Mouse (Mus musculus) midbrain, embryonic 11.5 days (tissue): ENCODE measurements around the gene Adra2c. TPM values are rescaled to one million over a fixed set of nuclear protein-coding genes. Genes with fewer than 3 reads are reported as not detected.

Experiments
- ATAC-seq: fragments of 200-750 bp; cut with Nextera tagmentation; 2 replicates; pipeline ENCODE4 v1.8.0; 2017; ENCODE audit warnings: moderate TSS enrichment, moderate library complexity; ENCODE audit not compliant: low FRiP score
- DNase-seq: peaks from one replicate; pipeline ENCODE4 v3.0.0; 2015; ENCODE audit warnings: low spot score; ENCODE audit errors: missing footprints
- H3K27ac ChIP-seq: fragments of 300-500 bp; sonication (generic); 2 replicates; pipeline ENCODE4 v1.5.1; 2014; ENCODE audit warnings: low read depth, low read length
- H3K27me3 ChIP-seq: fragments of 300-500 bp; sonication (generic); 2 replicates; pipeline ENCODE4 v1.6.1; 2014; ENCODE audit warnings: mild to moderate bottlenecking, low read length, moderate library complexity, mixed read lengths; ENCODE audit not compliant: control insufficient read depth, insufficient read depth
- H3K36me3 ChIP-seq: fragments of 300-500 bp; sonication (generic); 2 replicates; pipeline ENCODE4 v1.6.1; 2014; ENCODE audit warnings: mild to moderate bottlenecking, low read length, moderate library complexity, mixed read lengths; ENCODE audit not compliant: control insufficient read depth, insufficient read depth
- H3K4me1 ChIP-seq: fragments of 300-500 bp; sonication (generic); 2 replicates; pipeline ENCODE4 v1.6.1; 2014; ENCODE audit warnings: low read length; ENCODE audit not compliant: control insufficient read depth, insufficient read depth
- H3K4me2 ChIP-seq: fragments of 300-500 bp; sonication (generic); 2 replicates; pipeline ENCODE4 v1.6.1; 2014; ENCODE audit warnings: mild to moderate bottlenecking, moderate library complexity
- H3K4me3 ChIP-seq: fragments of 300-500 bp; sonication (generic); 2 replicates; pipeline ENCODE4 v1.5.1; 2014; ENCODE audit warnings: low read depth, low read length
- H3K9ac ChIP-seq: fragments of 300-500 bp; sonication (generic); 2 replicates; pipeline ENCODE4 v1.6.1; 2014; ENCODE audit warnings: low read length
- H3K9me3 ChIP-seq: fragments of 300-500 bp; sonication (generic); 2 replicates; pipeline ENCODE4 v1.6.1; 2016; ENCODE audit warnings: low read length; ENCODE audit not compliant: control insufficient read depth
- WGBS: fragments of 180-500 bp; shearing (Covaris S2); extraction: QIAGEN DNeasy Blood & Tissue Kit; methylation state at CpG from one replicate; pipeline ENCODE4 v1.1.7; 2014; 5-methylcytosine and 5-hydroxymethylcytosine counted together
- polyA plus RNA-seq: library from polyadenylated mRNA; unstranded; fragments of >200 nt; fragmentation: Nextera tagmentation; extraction: Ambion mirVana; gene quantifications from 2 replicates; pipeline ENCODE4 v1.2.1, GENCODE M21; 2014

The Adra2c gene
- polyA plus RNA-seq, result 0.05 TPM in 1 of 2 replicates, not detected in the other

GRCm38 (mm10) chr5:35278019-35278418 is at the start of gene Adra2c:
TSS of gene Adra2c (plus strand) at chr5:35278319.
- H3K27ac ChIP-seq, result no peak within 1 kb of the TSS
- DNase-seq (no peak), ATAC-seq (no peak)
- peak within 1 kb of the TSS; percentile 45 for H3K4me3 ChIP-seq
- H3K9me3 ChIP-seq, result no peaks in the 10 kb centered on the region
- no peak within 1 kb of the TSS for H3K9ac ChIP-seq
- H3K27me3 ChIP-seq, result peaks cover 62% of the 10 kb centered on the region
- H3K36me3 ChIP-seq, result no peaks in the 10 kb centered on the region
- WGBS, result 43% methylated on average over 3 of the region's 3 CpGs
- H3K4me2 ChIP-seq, result peak within 1 kb of the TSS; percentile 78
- H3K4me1 ChIP-seq, result peaks cover 15% of the 10 kb centered on the region

- Histone ChIP-seq H3K9ac (no peak overlapping the region), H3K27me3 (no peaks in the 10 kb centered on the region), H3K4me1 (no peaks in the 10 kb centered on the region), H3K9me3 (no peaks in the 10 kb centered on the region), H3K27ac (no peak overlapping the region), H3K4me3 (no peak overlapping the region), H3K36me3 (no peaks in the 10 kb centered on the region), H3K4me2 (no peak overlapping the region)
- no peak for ATAC-seq
- 72% methylated on average over 4 of the region's 4 CpGs for WGBS
- no peak for DNase-seq
Observed at GRCm38 (mm10) chr5:35233142-35233541, 45.0 kb upstream of the Adra2c start.

GRCm38 (mm10) chr5:35237757-35238156 is 40.4 kb upstream of the Adra2c start:
- Histone ChIP-seq H3K4me2 (no peak overlapping the region), H3K36me3 (no peaks in the 10 kb centered on the region), H3K27me3 (no peaks in the 10 kb centered on the region), H3K9me3 (no peaks in the 10 kb centered on the region), H3K9ac (no peak overlapping the region), H3K4me3 (no peak overlapping the region), H3K27ac (no peak overlapping the region), H3K4me1 (no peaks in the 10 kb centered on the region)
- WGBS, result 78% methylated on average over 4 of the region's 4 CpGs
- no peak for ATAC-seq
- no peak for DNase-seq

GRCm38 (mm10) chr5:35238627-35239026 is 39.5 kb upstream of the Adra2c start:
- no peak overlapping the region for H3K27ac ChIP-seq
- 88% methylated on average over 2 of the region's 2 CpGs for WGBS

GRCm38 (mm10) chr5:35241556-35241955 is 36.6 kb upstream of the Adra2c start:
- no peak overlapping the region for H3K27ac ChIP-seq
- H3K27me3 ChIP-seq, result no peaks in the 10 kb centered on the region
- no peak overlapping the region for H3K4me3 ChIP-seq
- DNase-seq, result no peak
- ATAC-seq, result no peak
- H3K4me2 ChIP-seq, result no peak overlapping the region
- no peaks in the 10 kb centered on the region; the same call in 1 of the 2 replicates for H3K4me1 ChIP-seq
- H3K9me3 ChIP-seq, result no peaks in the 10 kb centered on the region
- no peaks in the 10 kb centered on the region for H3K36me3 ChIP-seq
- H3K9ac ChIP-seq, result no peak overlapping the region
- WGBS, result 78% methylated on average over 3 of the region's 3 CpGs

More at GRCm38 (mm10) chr5:35238627-35239026, 39.5 kb upstream of the Adra2c start:
- Histone ChIP-seq H3K27me3 (no peaks in the 10 kb centered on the region), H3K36me3 (no peaks in the 10 kb centered on the region), H3K4me3 (no peak overlapping the region), H3K9me3 (no peaks in the 10 kb centered on the region), H3K4me1 (no peaks in the 10 kb centered on the region), H3K9ac (no peak overlapping the region), H3K4me2 (no peak overlapping the region)
- no peak for DNase-seq
- no peak for ATAC-seq

- Histone ChIP-seq H3K27me3 (no peaks in the 10 kb centered on the region), H3K36me3 (no peaks in the 10 kb centered on the region), H3K9ac (no peak overlapping the region), H3K27ac (no peak overlapping the region), H3K4me2 (no peak overlapping the region), H3K9me3 (no peaks in the 10 kb centered on the region), H3K4me3 (no peak overlapping the region), H3K4me1 (no peaks in the 10 kb centered on the region; the same call in 1 of the 2 replicates)
- DNase-seq (no peak), ATAC-seq (no peak)
- 5% methylated on average over 1 of the region's 1 CpGs for WGBS
Observed at GRCm38 (mm10) chr5:35244204-35244603, 33.9 kb upstream of the Adra2c start.

- Histone ChIP-seq H3K4me2 (no peak overlapping the region), H3K27me3 (no peaks in the 10 kb centered on the region), H3K4me1 (no peaks in the 10 kb centered on the region; the same call in 1 of the 2 replicates), H3K36me3 (no peaks in the 10 kb centered on the region), H3K4me3 (no peak overlapping the region), H3K9ac (no peak overlapping the region), H3K9me3 (no peaks in the 10 kb centered on the region), H3K27ac (no peak overlapping the region)
- DNase-seq (no peak), ATAC-seq (no peak)
- WGBS, result 49% methylated on average over 11 of the region's 11 CpGs
Observed at GRCm38 (mm10) chr5:35245555-35246273, 32.4 kb upstream of the Adra2c start.

GRCm38 (mm10) chr5:35254964-35255716 is 23.0 kb upstream of the Adra2c start:
- H3K9me3 ChIP-seq, result no peaks in the 10 kb centered on the region
- H3K4me2 ChIP-seq, result no peak overlapping the region
- DNase-seq (no peak), ATAC-seq (no peak)
- H3K27ac ChIP-seq, result no peak overlapping the region
- no peaks in the 10 kb centered on the region for H3K36me3 ChIP-seq
- WGBS, result 35% methylated on average over 5 of the region's 5 CpGs
- H3K4me3 ChIP-seq, result no peak overlapping the region
- H3K9ac ChIP-seq, result no peak overlapping the region
- H3K27me3 ChIP-seq, result no peaks in the 10 kb centered on the region
- H3K4me1 ChIP-seq, result no peaks in the 10 kb centered on the region; the same call in 1 of the 2 replicates

GRCm38 (mm10) chr5:35263716-35264115 is 14.4 kb upstream of the Adra2c start:
- DNase-seq (no peak), ATAC-seq (no peak)
- Histone ChIP-seq H3K4me1 (0 out of 2 replicates have a peak, but pooled peaks cover 2% of the 10 kb centered on the region), H3K27ac (no peak overlapping the region), H3K9me3 (no peaks in the 10 kb centered on the region), H3K36me3 (no peaks in the 10 kb centered on the region), H3K27me3 (no peaks in the 10 kb centered on the region), H3K4me3 (no peak overlapping the region), H3K4me2 (no peak overlapping the region), H3K9ac (no peak overlapping the region)
- WGBS, result 74% methylated on average over 4 of the region's 4 CpGs
